Mouse (Mus musculus) liver, embryonic 14.5 days (tissue): Measurements from ENCODE around the gene Luzp1.

Experiments used
- CTCF ChIP-seq: IDR thresholded peaks from 2 replicates; pipeline ENCODE4 v1.5.1; 2016; ENCODE audit warnings: antibody characterized with exemption, low read depth, control low read depth
- EP300 ChIP-seq: IDR thresholded peaks from 2 replicates; pipeline ENCODE4 v1.6.1; 2016; ENCODE audit warnings: antibody characterized with exemption, low read depth

- TF ChIP-seq CTCF (no peak), EP300 (no peak)
These were observed 124.4 kb downstream of the Luzp1 start for GRCm38 (mm10) chr4:136594006-136594405.
